Mouse (Mus musculus) stomach, postnatal 0 days (tissue): ENCODE data around the gene Lpcat1. TPM values are rescaled to one million over a fixed set of nuclear protein-coding genes. Genes with fewer than 3 reads are reported as not detected.
A peak's percentile ranks its signal among the peaks of the same experiment; 100 is the strongest.

Experiments
- ATAC-seq: fragments of 200-750 bp; cut with Nextera tagmentation; 2 replicates; pipeline ENCODE4 v1.8.0; 2017; ENCODE audit not compliant: low FRiP score, low TSS enrichment
- DNase-seq: peaks from one replicate; pipeline ENCODE4 v3.0.0-alpha.2; 2016; ENCODE audit warnings: low spot score
- H3K27ac ChIP-seq: fragments of 300-500 bp; sonication (generic); replicated peaks from 2 replicates; pipeline ENCODE4 v1.5.1; 2014; ENCODE audit warnings: mild to moderate bottlenecking, control low read depth
- H3K27me3 ChIP-seq: fragments of 300-500 bp; sonication (generic); 2 replicates; pipeline ENCODE4 v1.6.1; 2014; ENCODE audit warnings: low read length; ENCODE audit not compliant: control insufficient read depth, insufficient read depth
- H3K36me3 ChIP-seq: fragments of 300-500 bp; sonication (generic); 2 replicates; pipeline ENCODE4 v1.6.1; 2014; ENCODE audit warnings: low read length, mixed read lengths; ENCODE audit not compliant: control insufficient read depth, insufficient read depth
- H3K4me1 ChIP-seq: fragments of 300-500 bp; sonication (generic); replicated peaks from 2 replicates; pipeline ENCODE4 v1.6.1; 2014; ENCODE audit warnings: antibody characterized with exemption; ENCODE audit not compliant: control insufficient read depth, insufficient read depth
- H3K4me2 ChIP-seq: fragments of 300-500 bp; sonication (generic); replicated peaks from 2 replicates; pipeline ENCODE4 v1.6.1; 2014; ENCODE audit warnings: low read depth, mild to moderate bottlenecking, control low read depth, moderate library complexity
- H3K4me3 ChIP-seq: fragments of 300-500 bp; sonication (generic); 2 replicates; pipeline ENCODE4 v1.5.1; 2014; ENCODE audit warnings: low read depth, low read length, control low read depth
- H3K9ac ChIP-seq: fragments of 300-500 bp; sonication (generic); 2 replicates; pipeline ENCODE4 v1.6.1; 2014; ENCODE audit warnings: mild to moderate bottlenecking, low read length, control low read depth, mixed read lengths
- H3K9me3 ChIP-seq: fragments of 300-500 bp; sonication (generic); 2 replicates; pipeline ENCODE4 v1.6.1; 2016; ENCODE audit warnings: low read length; ENCODE audit not compliant: control insufficient read depth
- CTCF ChIP-seq: IDR thresholded peaks from 2 replicates; pipeline ENCODE4 v1.5.1; 2016; ENCODE audit warnings: antibody characterized with exemption, low read depth, mild to moderate bottlenecking, moderate library complexity
- EP300 ChIP-seq: optimal IDR thresholded peaks from 2 replicates; pipeline ENCODE3; 2016; ENCODE audit warnings: antibody characterized with exemption
- WGBS: fragments of 180-500 bp; shearing (Covaris S2); extraction: QIAGEN DNeasy Blood & Tissue Kit; methylation state at CpG from one replicate; pipeline ENCODE4 v1.1.7; 2014; 5-methylcytosine and 5-hydroxymethylcytosine counted together
- polyA plus RNA-seq: library from polyadenylated mRNA; unstranded; fragments of >200 nt; fragmentation: Nextera tagmentation; extraction: Ambion mirVana; gene quantifications from 2 replicates; pipeline ENCODE4 v1.2.1, GENCODE M21; 2015

The Lpcat1 gene
- polyA plus RNA-seq, 1 experiment from 2014 or later, result 8.5 TPM

DNA sequence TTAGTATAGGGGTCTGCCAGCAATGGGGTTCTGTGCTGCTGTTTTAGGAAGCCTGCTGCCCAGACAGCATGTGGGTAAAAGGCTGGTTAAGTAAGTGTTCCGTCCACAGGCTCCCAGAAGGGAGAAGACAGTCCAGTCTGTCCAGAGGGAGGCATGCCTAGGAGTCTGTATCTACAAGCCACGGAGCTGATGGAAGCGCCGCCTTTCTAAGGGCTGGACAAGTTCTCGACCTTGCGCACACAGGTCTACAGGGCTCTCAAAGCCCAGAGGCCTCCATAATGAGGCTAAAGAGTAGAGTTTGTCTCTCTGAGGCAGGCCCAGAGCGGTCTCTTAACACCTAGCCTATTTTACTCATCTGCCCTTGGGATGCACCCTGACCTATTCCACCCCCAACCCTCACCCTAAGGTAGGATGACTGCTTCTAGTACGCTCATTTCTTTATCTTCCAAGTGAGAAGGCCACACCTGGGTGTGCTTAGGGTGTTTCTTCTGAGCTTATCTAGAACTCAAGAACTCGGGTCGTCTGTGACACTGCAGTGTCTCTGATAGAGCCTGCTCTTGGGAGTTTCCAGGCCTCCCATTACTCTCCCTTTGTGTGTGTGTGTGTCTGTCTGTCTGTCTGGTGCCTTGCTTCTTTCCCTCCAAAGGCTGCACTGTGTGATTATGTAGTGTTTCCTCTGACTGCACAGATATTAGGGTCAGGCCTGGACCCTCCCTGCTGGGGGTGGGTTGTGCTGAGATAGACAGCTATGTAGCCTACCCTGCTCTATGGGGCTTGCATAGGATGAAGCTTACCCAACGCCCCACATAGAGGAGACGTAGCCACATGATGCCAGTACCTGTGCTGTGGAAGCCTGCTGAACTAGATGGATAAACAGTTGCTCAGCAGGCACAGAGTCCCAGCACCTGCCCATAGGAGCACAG is 8.3 kb downstream of the Lpcat1 start:
- WGBS, result 82% methylated on average over 12 of the region's 12 CpGs
- TF ChIP-seq EP300 (no peak), CTCF (no peak)
- DNase-seq, result no peak
- Histone ChIP-seq H3K9me3 (no peaks in the 10 kb centered on the region), H3K4me1 (no peaks in the 10 kb centered on the region), H3K27ac (no peak overlapping the region), H3K4me2 (no peak overlapping the region), H3K4me3 (no peak overlapping the region), H3K9ac (no peak overlapping the region), H3K27me3 (no peaks in the 10 kb centered on the region), H3K36me3 (no peaks in the 10 kb centered on the region)
- peak; percentile 64 for ATAC-seq

DNA sequence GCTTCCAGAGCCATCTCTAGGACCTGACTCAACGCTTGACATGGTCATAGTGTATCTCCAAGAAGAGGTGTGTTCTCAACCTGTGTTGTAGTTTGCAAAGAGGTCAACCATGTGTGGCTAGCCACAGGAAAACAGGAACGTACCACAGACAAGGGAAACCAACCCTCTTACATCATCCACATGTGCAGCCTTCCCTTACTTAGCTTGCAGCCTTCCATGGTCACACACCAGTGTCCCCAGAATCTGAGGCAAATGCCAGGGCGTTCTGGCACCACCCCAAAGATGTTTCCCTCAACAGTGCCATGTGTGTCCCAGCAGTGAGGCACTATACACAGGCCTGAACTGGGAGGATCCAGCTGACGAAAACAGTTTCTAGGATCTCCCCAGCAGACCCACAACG is 9.3 kb downstream of the Lpcat1 start:
- no peak overlapping the region for H3K9ac ChIP-seq
- no peak for ATAC-seq
- no peaks in the 10 kb centered on the region for H3K36me3 ChIP-seq
- TF ChIP-seq CTCF (no peak), EP300 (no peak)
- no peak for DNase-seq
- no peaks in the 10 kb centered on the region for H3K9me3 ChIP-seq
- H3K4me1 ChIP-seq, result no peaks in the 10 kb centered on the region
- H3K27ac ChIP-seq, result no peak overlapping the region
- 81% methylated on average over 5 of the region's 5 CpGs for WGBS
- H3K4me2 ChIP-seq, result no peak overlapping the region
- no peaks in the 10 kb centered on the region for H3K27me3 ChIP-seq
- H3K4me3 ChIP-seq, result no peak overlapping the region

DNA sequence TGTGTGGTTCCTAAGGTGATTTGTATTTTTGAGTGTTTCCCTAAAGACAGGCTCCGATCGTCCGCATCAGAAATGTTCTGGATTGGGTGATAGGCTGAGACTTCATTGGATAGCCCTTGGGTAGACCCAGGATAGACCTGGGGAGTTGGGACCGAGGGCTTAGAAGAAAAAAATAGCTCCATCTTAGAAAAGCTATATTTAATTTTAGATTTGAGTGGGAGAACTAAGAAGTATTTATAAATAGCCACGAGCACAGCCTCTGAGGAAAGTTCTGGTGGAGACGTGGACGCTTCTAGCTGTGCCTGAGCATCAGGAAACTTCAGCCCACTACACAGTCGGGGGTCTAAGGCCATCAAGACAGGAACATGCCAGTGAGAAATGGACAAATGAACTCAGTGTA is 9.8 kb downstream of the Lpcat1 start:
- H3K9ac ChIP-seq, result no peak overlapping the region
- H3K4me3 ChIP-seq, result no peak overlapping the region
- DNase-seq, result no peak
- 78% methylated on average over 8 of the region's 8 CpGs for WGBS
- H3K27ac ChIP-seq, result no peak overlapping the region
- H3K4me2 ChIP-seq, result no peak overlapping the region
- TF ChIP-seq CTCF (no peak), EP300 (no peak)
- no peaks in the 10 kb centered on the region for H3K9me3 ChIP-seq
- no peaks in the 10 kb centered on the region for H3K36me3 ChIP-seq
- no peaks in the 10 kb centered on the region for H3K27me3 ChIP-seq
- H3K4me1 ChIP-seq, result no peaks in the 10 kb centered on the region
- no peak for ATAC-seq

DNA sequence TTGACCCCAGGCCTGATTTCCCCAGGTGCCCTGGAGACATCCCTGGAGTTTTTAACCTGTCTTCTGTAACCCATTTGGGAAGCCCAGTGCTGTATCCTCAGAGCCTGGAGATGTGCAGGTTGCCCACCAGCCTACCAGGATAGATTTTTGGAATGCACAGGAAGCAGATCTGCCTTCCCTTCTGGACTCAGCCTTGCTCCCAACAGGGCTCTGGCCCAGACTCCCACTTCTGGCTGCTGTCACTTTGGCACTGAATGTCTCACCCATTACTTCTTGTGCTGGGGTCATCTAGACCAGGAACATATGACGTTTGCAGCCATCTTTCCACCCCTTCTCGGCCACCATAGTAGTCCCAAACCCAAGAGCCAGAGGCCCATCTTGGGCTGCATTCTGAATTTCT is 10.8 kb downstream of the Lpcat1 start:
- WGBS, result 84% methylated on average over 2 of the region's 2 CpGs
- H3K4me1 ChIP-seq, result no peaks in the 10 kb centered on the region
- DNase-seq (no peak), ATAC-seq (no peak)
- no peak overlapping the region for H3K9ac ChIP-seq
- no peaks in the 10 kb centered on the region for H3K27me3 ChIP-seq
- H3K9me3 ChIP-seq, result no peaks in the 10 kb centered on the region
- H3K36me3 ChIP-seq, result no peaks in the 10 kb centered on the region
- TF ChIP-seq EP300, result no peak
- TF ChIP-seq CTCF, result no peak
- no peak overlapping the region for H3K4me3 ChIP-seq
- H3K27ac ChIP-seq, result no peak overlapping the region
- no peak overlapping the region for H3K4me2 ChIP-seq

DNA sequence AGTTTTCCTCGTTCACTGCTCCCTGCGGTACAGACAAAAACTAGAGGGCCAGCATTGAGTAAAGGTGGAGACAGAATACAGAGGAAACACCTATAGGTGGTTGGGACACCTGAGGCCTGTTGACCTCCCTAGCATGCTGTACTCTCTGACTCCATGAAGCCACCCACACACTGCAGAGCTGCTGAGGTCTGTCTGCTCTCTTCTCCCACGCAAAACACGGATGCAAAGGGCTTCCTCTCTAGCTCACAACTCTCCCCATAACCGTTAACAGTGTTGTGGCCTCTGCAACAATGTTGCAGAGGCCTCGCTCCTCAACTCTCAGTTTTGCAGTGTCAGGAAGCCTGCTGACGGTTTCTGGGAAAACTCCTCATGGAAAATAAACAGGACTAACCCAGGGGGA is 15.5 kb downstream of the Lpcat1 start:
- H3K36me3 ChIP-seq, result no peaks in the 10 kb centered on the region
- 65% methylated on average over 7 of the region's 7 CpGs for WGBS

DNA sequence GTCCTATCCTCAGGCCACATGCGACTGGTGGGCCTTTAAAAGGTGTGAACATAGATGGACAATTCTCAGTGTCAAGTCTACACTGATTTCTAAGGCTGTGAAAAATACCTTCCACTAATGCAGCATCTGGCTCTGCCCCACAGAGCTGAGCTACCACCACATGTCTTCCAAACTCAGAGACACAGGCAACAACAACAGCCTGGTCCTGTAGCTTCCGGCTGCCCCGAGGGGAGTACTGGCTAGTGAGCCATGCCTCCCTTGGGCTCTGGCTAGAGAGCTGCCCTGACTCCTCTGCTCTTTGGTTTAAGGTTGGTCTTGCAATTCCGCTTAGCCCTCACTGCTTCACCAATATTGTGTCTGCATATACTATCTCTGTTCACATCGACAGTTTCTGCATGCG is 16.3 kb downstream of the Lpcat1 start:
- H3K9ac ChIP-seq, result no peak overlapping the region
- TF ChIP-seq CTCF, result no peak
- WGBS, result 95% methylated on average over 6 of the region's 6 CpGs
- no peaks in the 10 kb centered on the region for H3K27me3 ChIP-seq
- no peak overlapping the region for H3K4me3 ChIP-seq
- H3K4me2 ChIP-seq, result no peak overlapping the region
- no peaks in the 10 kb centered on the region for H3K36me3 ChIP-seq
- DNase-seq (no peak), ATAC-seq (no peak)
- H3K27ac ChIP-seq, result no peak overlapping the region
- no peaks in the 10 kb centered on the region for H3K4me1 ChIP-seq
- H3K9me3 ChIP-seq, result no peaks in the 10 kb centered on the region

More for the DNA sequence above, 15.5 kb downstream of the Lpcat1 start:
- H3K27ac ChIP-seq, result no peak overlapping the region
- ATAC-seq (no peak), DNase-seq (no peak)
- TF ChIP-seq EP300 (no peak), CTCF (no peak)
- H3K4me3 ChIP-seq, result no peak overlapping the region
- H3K4me1 ChIP-seq, result no peaks in the 10 kb centered on the region
- no peak overlapping the region for H3K9ac ChIP-seq
- no peaks in the 10 kb centered on the region for H3K27me3 ChIP-seq
- no peak overlapping the region for H3K4me2 ChIP-seq
- no peaks in the 10 kb centered on the region for H3K9me3 ChIP-seq
